Mouse (Mus musculus) hindbrain, embryonic 15.5 days (tissue): Measurements from ENCODE around the gene Tor1aip2. TPM values are rescaled to one million over a fixed set of nuclear protein-coding genes. Genes with fewer than 3 reads are reported as not detected.

Experiments
- polyA plus RNA-seq: library from polyadenylated mRNA; unstranded; fragments of >200 nt; fragmentation: Nextera tagmentation; extraction: Ambion mirVana; gene quantifications from 2 replicates; pipeline ENCODE4 v1.2.1, GENCODE M21; 2015

Gene Tor1aip2
- polyA plus RNA-seq, 1 experiment from 2014 or later = 63.3 TPM

Other genes starting within 250 kb of the Tor1aip2 start
- gene Qsox1, start 222.5 kb upstream of the Tor1aip2 start, polyA plus RNA-seq = 20.1 and 21.5 TPM in 2 replicates
- gene Cep350, start 62.1 kb upstream of the Tor1aip2 start, polyA plus RNA-seq = 9.4 and 11.2 TPM in 2 replicates
- 21.0 and 23.8 TPM in 2 replicates for gene Tor1aip1, start 1.1 kb downstream of the Tor1aip2 start, polyA plus RNA-seq
- 3.7 and 4.6 TPM in 2 replicates for gene Fam163a, start 169.6 kb downstream of the Tor1aip2 start, polyA plus RNA-seq